Mouse (Mus musculus) layer of hippocampus, adult 18-20 months (tissue): ENCODE results near the gene Dcp1a. TPM values are rescaled to one million over a fixed set of nuclear protein-coding genes. Genes with fewer than 3 reads are reported as not detected.
A peak's percentile ranks its signal among the peaks of the same experiment; 100 is the strongest.
"Not testable (repeated sequence)": the region's sequence is repeated elsewhere in the genome, so short reads cannot be mapped to it uniquely, and the experiment has no call there.

Experiments used
- DNase-seq, 2 experiments: peaks; one replicate each; pipeline ENCODE4 v3.0.0; 2022; ENCODE audit warnings: low spot score in 2 of 2
- total RNA-seq, 2 experiments: library from RNA; stranded (reverse); gene quantifications; 2 replicates each; pipeline ENCODE4 v1.2.3; 2021

The Dcp1a gene
- total RNA-seq, 2 experiments from 2014 or later, result 22.8 to 23.2 TPM

DNA sequence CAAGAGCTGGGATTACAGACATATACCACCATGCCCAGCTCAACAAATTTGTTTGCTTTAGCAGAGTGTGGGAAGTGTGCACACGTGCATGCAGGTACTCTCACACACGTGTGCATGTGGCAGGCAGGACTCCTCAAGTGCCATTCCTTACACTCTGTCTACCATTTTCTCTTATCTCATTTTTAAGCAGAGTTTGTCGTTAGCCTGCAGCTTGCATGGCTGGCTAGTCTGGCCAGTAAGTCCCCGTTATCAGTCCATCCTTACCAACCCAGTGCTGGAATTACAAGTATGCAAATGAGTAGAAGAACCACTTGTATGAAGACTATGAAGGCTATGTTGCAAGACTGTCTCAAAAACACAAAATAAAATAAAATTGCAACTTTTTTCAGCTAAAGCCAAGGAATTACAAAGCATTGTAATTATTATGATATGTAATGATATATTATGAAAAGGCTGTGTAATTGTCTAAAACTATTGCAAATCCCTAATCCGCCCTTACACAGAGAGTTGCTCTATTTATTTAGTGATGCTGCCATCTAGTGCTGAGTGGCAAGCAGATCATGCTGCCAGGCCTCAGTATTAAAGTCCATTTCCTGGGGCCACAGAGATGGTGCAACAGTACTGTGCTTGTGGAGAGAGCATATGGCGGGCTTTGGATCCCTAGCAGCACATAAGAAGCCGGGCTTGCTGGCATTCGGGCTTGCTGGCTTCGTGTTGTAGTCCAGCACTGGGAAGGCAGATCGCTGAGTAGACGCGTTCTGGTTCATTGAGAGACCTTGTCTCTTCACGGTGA is 36.8 kb downstream of the Dcp1a start:
- peak in 1 of 2 experiments; percentile 63 for DNase-seq

DNA sequence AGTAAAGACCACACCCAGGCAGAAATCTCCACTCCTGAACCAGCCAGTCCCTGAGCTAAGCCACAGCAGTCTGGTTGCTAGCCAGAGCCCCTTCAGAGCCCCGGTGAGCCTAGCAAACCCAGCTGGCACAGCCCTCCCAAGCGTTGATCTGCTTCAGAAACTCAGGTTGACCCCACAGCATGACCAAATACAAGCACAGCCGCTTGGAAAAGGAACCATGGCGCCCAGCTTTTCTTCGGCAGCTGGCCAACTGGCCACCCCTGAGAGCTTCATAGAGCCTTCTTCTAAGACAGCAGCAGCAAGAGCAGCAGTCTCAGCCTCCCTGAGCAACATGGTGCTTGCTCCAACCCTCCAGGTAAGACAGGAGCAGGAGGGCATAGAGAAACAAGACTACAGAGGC is 40.0 kb downstream of the Dcp1a start:
- no peak for DNase-seq

DNA sequence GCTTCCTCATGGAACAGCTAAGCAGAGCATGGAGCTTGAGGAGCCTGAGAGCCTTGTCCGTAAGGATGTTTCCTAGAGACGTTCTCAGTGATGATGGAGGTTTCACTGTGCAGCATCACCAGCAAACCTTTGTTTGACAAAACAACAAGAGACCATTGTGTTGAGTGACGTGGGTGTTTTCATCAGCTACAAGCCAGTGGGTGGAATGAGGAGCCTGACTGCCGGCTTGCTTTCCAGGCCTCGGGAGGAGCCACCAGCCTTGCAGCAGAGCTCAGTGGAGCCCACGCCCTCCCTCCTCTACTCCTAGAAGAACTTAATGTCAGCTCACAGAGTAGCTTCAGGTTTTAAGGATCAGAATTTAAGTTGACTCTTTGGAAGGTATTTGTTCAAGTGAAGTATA is 44.0 kb downstream of the Dcp1a start:
- peak; percentile 42 to 71 for DNase-seq

DNA sequence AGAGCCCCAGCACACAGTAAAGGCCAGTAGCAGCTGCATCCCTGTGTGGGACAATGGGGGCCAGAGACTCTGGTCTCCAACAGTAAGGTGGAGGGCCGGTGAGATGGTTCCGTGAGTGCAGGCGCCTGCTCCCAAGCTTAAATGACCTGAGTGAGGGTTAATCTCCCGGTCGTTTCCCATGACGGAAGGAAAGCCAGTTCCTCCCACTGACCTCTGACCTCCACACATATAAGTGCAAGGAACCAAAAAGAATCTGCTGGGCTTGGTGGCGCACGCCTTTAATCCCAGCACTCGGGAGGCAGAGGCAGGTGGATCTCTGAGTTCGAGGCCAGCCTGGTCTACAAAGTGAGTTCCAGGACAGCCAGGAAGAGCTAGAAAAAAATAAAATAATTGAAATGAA is 49.1 kb downstream of the Dcp1a start:
- DNase-seq, result no peak

DNA sequence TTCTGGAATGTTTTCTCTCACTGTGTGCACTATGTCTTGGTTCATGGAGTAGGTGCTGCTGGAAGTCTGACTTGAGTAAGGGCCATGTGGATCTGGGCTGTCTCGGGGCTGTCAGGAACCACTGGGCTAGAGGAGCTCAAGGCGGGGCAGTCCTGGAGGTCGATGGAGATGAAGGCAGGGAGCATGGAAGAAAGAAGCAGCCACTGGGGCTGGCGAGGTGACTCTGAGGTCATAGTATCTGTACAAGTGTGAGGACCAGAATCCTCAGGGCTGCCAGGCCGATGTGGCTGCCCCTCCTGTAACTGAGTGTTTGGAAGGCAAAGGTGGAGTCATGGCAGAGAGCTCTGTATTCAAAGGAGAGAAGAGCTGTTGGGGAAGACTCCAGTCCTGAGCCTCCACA is 49.6 kb downstream of the Dcp1a start:
- DNase-seq, result no peak

DNA sequence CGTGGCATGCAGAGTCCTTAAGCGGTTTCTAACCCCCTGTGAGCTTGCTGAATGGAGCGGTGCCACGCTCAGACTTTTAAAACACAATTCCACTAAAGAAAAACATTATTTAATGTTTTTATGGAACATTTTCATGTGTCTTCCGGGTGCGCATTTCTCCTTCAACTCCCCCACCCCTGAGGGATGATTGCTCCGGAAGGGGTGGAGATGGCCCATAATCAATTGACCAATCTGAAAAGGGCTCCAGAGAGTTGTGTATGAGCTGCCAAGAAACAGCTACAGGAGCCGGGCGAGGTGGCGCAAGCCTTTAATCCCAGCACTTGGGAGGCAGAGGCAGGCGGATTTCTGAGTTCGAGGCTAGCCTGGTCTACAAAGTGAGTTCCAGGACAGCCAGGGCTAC is 50.1 kb downstream of the Dcp1a start:
- no peak for DNase-seq

DNA sequence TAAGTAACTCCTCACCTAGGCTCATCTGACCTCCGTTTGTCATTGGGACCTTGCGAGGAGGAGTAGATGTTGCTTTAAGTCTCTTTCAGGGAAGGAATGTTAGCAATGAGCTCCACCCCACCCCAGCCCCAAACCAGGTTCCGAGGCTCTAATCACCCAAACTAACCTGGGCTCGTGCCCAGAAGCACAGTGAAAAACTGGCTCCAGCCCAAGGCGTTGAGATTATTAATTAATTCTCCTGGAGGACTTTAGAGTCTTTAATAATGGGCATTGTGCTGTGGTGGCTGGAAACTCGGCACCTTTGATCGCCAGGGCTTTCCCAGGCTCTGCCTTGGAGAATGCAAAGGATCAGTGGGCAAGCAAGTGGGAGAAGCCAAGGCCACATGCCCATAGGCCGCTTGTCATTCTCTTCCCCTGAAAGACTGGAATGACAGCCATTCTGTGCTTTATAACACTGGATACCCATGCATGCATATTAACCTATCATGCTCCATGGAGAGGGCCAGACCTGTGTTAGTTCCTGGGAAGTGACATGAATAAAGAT is 51.5 kb downstream of the Dcp1a start:
- no peak for DNase-seq

DNA sequence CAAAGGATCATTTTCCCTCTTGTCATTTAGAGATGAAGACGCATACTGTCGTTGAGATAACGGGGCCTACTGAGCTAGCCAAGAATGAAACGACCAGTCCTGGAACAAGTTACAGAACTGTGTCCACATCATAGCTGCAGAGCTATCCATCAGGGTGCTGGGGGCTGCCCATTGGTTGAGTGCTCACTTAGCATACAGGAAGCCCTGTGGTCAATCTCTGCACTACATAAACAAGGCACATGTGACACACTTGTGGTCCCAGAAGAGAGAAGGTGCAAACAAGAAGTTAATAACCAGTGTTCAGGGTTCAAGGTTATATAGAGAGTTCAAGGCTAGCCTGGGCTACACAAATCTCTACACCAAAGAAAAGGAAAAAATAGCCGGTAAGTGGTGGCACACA is 52.1 kb downstream of the Dcp1a start:
- DNase-seq, result no peak

DNA sequence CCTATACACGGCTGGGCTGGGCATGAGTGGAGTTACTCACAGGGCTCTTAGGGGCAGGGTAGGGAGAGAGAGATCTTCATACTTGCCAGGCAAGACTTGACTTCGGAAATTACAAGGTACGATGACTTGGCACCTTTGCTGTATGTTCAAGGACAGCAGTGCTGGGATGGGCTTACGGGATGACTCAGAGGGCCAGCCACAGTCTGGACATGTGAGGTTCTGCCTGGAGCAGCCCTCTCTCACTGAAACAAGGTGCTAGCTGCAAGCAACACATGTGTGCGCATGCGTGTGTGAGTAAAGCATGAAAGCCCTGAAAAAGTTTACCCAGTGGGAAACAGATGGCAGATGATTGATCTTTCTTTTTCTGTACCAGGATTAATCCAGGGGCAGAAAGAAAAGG is 52.6 kb downstream of the Dcp1a start:
- DNase-seq, result no peak

DNA sequence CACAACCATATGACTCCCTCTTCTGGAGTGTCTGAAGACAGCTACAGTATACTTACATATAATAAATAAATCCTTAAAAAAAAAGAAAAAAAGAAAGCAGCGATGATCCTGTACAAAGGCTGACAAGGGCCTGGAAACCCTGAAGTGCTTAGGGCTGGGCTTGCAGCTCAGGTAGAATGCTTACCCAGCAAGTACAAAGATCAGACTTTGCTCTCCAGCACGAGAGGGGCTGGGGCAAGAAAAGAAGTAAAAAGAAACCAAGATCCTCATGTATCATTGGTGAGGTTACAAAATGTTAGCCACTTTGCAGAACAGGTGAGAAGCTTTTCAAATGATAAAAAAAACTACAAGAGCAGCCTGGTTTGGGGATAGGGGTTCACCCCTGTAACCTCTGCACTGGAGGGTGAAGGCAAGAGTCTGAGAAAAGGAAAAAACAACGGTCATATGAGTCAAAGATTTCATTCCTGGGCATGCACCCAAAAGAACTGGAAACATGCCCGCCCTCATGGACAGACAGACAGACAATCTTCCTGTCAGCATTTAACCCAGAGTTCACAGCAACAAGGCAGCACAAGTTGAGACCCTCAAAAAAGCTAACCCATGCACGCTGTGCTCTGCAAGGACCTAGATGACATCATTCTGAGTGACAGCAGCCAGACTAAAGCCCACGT is 54.6 kb downstream of the Dcp1a start:
- DNase-seq, result no peak

DNA sequence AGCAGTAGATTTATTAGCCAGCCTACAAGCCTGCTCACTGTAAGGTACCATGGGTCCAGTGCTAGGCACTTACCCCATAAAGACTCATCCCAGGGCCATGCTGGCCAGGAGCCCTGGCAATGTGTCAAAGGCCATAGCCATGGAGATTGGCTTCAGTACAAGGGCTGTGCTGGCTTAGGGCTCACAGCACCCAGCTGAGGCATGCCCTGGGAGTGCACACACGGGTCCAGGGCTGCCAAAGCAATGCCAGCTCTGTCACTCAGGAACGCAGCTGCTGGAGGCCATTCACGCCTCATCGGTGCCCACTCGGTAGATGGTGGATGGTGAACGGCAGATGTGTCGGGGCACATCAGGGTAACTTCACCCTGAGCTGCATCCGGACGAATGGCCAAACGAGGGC is 62.2 kb downstream of the Dcp1a start:
- peak; percentile 38 to 80 for DNase-seq

DNA sequence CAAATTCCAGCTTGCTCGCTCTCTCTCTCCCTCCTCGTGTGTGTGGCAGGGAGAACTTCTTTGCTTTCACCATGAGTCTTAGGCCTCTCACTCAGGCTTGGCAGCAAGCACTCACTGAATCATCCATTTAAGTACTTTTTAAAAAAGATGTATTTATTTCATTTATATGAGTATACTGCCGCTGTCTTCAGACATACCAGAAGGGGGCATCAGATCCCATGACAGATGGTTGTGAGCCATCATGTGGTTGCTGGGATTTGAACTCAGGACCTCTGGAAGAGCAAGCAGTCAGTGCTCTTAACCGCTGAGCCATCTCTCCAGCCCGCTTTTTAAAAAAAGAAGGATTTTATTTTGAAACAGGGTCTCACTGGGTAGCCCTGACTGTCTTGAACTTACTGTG is 64.0 kb downstream of the Dcp1a start:
- not testable (repeated sequence) for DNase-seq

DNA sequence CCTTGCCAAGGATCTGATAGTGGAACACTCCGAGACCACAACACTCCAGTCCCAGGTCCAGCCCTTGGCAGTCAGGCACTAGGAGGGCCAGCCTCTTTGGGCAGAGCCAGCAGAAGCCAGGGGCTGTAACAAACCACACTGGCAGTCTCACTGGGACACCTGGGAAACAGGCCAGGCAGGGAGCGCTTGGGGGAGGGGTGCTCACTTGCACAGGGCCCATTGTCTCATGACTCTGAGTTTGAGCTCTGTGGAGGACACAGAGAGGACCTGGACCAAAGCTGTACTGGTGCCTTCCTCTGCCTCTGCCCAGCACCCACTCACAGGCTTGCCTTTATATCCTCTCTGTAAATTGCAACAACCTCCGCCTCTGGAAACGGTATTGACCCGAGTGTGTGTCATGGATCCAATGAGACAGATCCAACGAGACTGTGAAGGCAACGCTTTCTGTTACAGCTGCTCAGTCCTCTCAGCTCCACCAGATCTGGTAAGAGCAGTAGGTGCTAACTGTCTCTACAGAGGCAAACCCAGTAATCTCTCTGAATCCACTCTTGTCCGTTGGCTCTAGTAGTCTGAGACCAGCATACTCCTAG is 68.9 kb downstream of the Dcp1a start, which contains the start of gene Tkt:
Tkt (plus strand) TSS at position 229 of the 590 bp plus-strand sequence.
- DNase-seq, result peak; percentile 57 to 84

DNA sequence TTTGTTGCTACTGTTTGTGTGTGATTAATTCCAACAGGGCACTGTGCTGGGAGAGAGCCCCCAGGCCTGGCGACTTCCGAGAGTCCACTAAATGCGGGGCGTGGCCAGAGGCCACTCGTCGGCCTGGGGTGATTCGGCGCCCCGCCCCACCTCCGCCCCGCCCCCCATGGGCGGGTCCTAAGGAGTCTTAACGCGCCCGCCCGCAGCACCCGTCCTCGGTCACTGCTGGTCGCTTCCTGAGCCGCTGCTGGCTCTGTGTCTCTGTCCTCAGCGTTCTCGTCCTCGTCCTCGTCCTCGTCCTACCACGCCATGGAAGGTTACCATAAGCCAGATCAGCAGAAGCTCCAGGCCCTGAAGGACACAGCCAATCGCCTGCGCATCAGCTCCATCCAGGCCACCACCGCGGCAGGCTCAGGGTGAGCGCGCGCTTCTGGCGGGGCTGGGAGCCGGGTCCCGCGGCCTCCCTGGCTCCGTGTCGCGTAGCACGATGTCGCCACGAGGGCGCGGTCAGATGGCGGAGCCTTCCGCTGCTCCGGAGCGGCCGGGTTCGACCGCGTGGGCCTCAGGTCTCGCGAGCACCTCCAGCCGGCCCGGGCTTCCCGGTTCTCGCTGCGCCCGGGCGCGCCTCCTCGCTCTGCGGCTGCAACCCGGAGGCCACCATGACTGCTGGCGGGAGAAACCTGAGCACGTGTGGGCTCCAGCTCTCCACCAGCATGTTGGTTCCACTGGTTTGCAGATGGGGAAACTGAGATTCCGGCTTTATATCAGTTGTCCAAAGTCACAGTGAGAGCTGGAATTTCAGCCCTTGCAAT is 69.8 kb downstream of the Dcp1a start:
- DNase-seq, result peak; percentile 82 to 94

DNA sequence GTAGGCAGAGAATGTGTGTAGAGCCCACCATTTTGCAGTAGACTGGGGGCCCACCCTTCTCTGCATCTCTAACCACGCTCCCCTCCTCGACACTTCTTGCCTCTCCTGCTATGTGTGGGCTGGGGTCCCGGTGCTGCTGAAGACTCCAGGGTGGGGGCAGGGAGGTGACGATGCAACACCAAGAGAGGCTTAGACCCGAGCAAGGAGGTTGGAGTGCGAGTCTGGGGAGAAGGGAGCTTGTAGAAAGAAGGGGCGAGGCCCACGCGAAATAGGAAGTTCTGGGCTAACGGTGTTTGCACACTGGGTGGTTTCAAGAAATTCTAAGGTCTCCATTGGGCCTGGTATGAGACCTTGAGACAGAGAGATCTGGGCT is 70.4 kb downstream of the Dcp1a start:
- no peak for DNase-seq

DNA sequence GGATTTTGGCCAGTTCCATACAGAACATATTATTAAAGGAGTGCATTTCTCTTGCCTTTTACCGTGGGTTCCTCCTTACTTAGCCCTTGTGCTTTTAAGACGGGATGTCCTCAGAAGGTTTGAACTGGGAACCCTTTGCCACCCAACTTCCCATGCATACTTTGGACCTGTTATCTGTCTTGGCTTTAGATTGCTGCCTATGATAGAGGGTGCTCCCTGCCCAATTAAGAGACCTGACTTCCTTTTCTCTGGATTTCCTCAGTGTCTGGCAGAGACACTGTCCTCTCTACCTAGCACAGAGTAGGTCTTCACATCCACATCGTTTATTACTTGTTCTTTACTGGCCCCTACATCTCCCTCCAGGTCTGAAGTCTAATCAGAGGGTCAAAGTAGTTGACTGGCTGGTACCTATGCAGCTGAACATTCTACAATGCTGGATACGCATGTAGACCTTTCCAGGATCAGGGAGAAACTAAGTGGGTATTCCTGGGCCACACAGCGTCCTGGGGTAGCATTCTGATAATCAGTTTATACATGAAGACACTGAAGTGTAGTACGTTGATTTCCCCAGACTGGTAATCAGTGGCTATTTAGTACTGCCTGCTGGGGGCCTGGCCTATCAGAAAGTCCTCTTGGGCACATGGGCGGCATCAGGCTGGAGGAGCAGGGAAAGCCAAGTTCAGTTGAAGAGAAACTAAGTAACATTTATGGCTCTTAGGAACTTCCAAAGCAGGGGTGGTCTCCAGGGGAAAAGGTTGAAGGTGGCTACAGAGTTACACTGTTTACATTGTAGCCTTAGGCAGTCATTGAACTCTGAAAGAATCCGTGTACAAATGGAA is 71.1 kb downstream of the Dcp1a start:
- no peak for DNase-seq

DNA sequence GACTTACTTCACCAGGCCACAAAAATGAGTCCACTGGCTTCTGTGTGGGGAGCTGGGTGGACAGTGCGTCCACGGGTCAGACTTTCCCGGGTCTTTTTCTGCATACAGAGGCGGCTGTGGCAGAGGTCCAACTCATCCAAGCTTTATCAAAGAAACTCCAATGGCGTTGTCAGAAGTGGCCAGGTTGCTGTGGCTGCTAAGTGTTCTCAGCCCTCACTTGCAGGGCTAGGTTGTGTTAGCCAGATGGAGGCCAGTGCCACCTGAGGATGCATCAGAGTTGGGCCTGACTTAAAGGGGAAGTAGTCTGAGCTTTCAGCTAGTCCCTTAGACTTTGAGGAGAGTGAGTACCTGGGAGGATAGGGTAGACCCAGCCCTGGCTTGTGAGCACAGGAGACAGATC is 72.2 kb downstream of the Dcp1a start:
- DNase-seq, result no peak

DNA sequence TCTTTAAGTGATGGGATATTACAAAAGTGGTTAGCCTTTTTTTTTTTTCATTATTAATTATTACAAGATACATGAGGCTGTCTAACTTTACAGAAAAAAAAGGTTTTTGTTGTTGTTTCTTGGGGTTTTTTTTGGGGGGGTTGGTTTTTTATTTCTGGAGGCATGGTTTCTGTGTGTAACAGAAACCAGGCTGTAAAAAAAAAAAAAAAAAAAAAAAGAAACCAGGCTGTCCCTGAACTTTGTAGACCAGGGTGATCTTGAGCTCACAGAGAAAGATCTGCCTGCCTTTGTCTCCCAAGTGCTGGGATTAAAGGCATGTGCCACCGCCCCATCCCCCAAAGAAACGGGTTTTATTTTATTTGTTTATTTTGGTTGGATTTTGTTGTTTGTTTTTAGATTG is 72.6 kb downstream of the Dcp1a start:
- no peak for DNase-seq

DNA sequence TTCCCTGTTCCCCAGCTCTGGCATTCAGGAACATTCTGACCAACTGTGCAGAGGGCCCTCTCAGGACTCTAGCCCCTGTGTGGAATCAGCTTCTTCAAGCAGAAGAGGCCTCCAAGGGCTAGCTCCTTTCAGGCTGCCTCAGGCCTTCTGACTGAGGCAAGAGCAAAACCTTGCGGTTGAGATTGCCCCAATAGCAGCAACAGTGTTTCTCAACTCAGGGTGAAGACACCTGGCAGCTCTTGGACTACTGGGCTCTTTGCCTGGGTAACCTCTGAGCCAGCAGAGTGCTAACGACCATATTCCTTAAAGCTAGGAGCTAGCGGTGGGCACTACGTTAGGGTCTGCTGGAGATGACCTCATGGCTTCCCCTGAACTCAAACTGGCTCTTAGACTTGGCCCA is 73.8 kb downstream of the Dcp1a start:
- DNase-seq, result no peak

DNA sequence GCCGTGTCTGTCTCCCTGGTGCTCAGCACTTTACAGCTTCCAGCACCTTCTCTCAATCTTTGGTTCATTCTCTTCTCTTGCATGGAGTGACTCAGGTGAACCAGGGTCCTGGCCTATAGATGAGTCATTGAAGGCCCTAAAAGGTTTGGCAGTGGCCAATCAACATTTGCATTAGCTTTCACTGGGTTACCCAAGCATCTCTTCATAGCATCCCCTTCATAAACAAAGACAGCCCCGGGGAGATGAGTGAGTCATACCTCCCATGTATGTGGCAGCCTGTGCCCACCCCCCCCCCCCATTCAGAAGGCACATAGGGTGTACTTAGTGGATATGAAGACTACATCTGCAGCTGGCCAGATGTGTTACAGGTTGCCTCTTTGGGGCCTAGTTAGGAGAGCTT is 77.3 kb downstream of the Dcp1a start:
- no peak for DNase-seq
